Mouse (Mus musculus) monocyte, adult 59 days (primary cell): Measurements from ENCODE around the gene Fnbp1l. TPM values are rescaled to one million over a fixed set of nuclear protein-coding genes. Genes with fewer than 3 reads are reported as not detected.

Source experiments
- total RNA-seq, 2 experiments: library from RNA; stranded (reverse); gene quantifications; one replicate each; pipeline ENCODE4 v1.2.4; 2023

Gene Fnbp1l
- total RNA-seq = 1 to 10 TPM; 2.6 to 4.5 TPM

GRCm38 (mm10) chr3:122618991-122619930 is at the start of gene Fnbp1l:
Gene Fnbp1l (minus strand): TSS chr3:122619715.

Other genes starting within 250 kb of the Fnbp1l start
- gene Pde5a, start 109.2 kb upstream of the Fnbp1l start, total RNA-seq = 1 to 10 TPM; 1.7 to 1.8 TPM